Mouse (Mus musculus) midbrain, embryonic 13.5 days (tissue): Measurements from ENCODE around the gene Col12a1. TPM values are rescaled to one million over a fixed set of nuclear protein-coding genes. Genes with fewer than 3 reads are reported as not detected.

Experiments used
- ATAC-seq: fragments of 200-750 bp; cut with Nextera tagmentation; 2 replicates; pipeline ENCODE4 v1.8.0; 2017; ENCODE audit warnings: mild to moderate bottlenecking, moderate TSS enrichment, moderate library complexity
- H3K27ac ChIP-seq: fragments of 300-500 bp; sonication (generic); 2 replicates; pipeline ENCODE4 v1.5.1; 2015; ENCODE audit warnings: inconsistent platforms, mild to moderate bottlenecking, moderate library complexity
- H3K27me3 ChIP-seq: fragments of 300-500 bp; sonication (generic); 2 replicates; pipeline ENCODE4 v1.6.1; 2015; ENCODE audit warnings: mild to moderate bottlenecking, inconsistent platforms
- H3K36me3 ChIP-seq: fragments of 300-500 bp; sonication (generic); 2 replicates; pipeline ENCODE4 v1.6.1; 2015; ENCODE audit warnings: mild to moderate bottlenecking, inconsistent platforms
- H3K4me1 ChIP-seq: fragments of 300-500 bp; sonication (generic); replicated peaks from 2 replicates; pipeline ENCODE4 v1.6.1; 2015; ENCODE audit warnings: inconsistent platforms
- H3K4me2 ChIP-seq: fragments of 300-500 bp; sonication (generic); replicated peaks from 2 replicates; pipeline ENCODE4 v1.6.1; 2015; ENCODE audit warnings: moderate library complexity, mild to moderate bottlenecking, inconsistent platforms
- H3K4me3 ChIP-seq: fragments of 300-500 bp; sonication (generic); replicated peaks from 2 replicates; pipeline ENCODE4 v1.5.1; 2015; ENCODE audit warnings: mild to moderate bottlenecking, inconsistent platforms
- H3K9ac ChIP-seq: fragments of 300-500 bp; sonication (generic); replicated peaks from 2 replicates; pipeline ENCODE4 v1.6.1; 2015; ENCODE audit warnings: mild to moderate bottlenecking, inconsistent platforms
- H3K9me3 ChIP-seq: fragments of 300-500 bp; sonication (generic); 2 replicates; pipeline ENCODE4 v1.6.1; 2016; ENCODE audit warnings: mild to moderate bottlenecking, inconsistent platforms
- whole genome bisulfite sequencing: fragments of 180-500 bp; shearing (Covaris S2); methylation state at CpG from one replicate; pipeline ENCODE4 v1.1.7; 2015; 5-methylcytosine and 5-hydroxymethylcytosine counted together
- polyA plus RNA-seq: library from polyadenylated mRNA; unstranded; fragments of >200 nt; fragmentation: Nextera tagmentation; extraction: Ambion mirVana; gene quantifications from 2 replicates; pipeline ENCODE4 v1.2.1, GENCODE M21; 2015

Col12a1 gene
- 3.0 and 4.1 TPM in 2 replicates for polyA plus RNA-seq

DNA sequence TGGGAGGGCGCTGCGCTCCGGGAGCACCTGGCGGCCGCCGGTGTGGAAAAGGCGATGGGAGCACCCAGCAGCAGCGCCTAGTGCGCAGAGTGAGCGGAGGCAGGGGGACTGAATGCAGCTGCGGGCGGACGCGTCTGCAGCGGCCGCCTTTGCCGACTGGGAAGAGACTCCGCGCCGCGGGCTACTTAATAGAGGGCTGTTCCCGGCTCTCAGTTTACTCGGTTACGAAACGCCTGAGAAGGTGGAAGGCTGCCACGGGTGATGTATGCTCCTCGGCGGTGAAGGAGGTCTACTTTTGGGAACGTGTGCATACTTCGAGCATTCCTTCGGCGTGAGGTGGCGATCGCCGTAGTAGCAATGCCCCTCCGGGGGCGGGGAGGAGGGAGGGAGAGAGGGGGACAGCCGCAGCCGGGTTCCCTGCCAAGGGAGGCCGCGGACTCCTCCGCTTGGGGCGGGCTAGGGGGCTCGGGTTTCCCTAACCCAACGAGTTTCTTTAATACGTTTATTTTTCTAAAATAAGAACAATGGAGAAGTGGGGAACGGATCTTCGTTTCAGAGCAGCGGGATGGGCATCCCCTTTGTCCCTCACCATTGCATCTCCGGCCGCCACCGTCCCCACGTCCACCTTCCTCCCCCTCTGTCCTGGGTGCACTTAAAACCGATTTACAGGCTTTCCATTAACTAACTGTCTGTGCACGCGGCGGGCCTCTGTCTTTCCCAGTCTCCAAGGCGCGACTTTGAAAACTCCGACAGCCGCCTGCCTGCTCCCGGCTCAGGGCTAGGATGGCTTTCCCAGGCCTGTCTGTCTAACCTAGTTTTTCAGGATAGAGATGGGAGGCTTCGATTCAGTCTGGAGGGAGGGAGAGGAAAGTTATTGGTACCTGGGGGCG, at the start of gene Col12a1:
TSS of gene Col12a1 (minus strand) at position 351 of the 890 bp plus-strand sequence.
- ATAC-seq: peak; percentile 64
- peak within 1 kb of the TSS; percentile 96 for H3K4me2 ChIP-seq
- no peak within 1 kb of the TSS for H3K27ac ChIP-seq
- no peaks in the 10 kb centered on the region for H3K36me3 ChIP-seq
- no peaks in the 10 kb centered on the region for H3K9me3 ChIP-seq
- peaks cover 48% of the 10 kb centered on the region for H3K4me1 ChIP-seq
- peaks cover 54% of the 10 kb centered on the region for H3K27me3 ChIP-seq
- under 1% methylated on average over 64 of the region's 64 CpGs for WGBS
- H3K9ac ChIP-seq: peak within 1 kb of the TSS; percentile 64
- peak within 1 kb of the TSS; percentile 57 for H3K4me3 ChIP-seq

DNA sequence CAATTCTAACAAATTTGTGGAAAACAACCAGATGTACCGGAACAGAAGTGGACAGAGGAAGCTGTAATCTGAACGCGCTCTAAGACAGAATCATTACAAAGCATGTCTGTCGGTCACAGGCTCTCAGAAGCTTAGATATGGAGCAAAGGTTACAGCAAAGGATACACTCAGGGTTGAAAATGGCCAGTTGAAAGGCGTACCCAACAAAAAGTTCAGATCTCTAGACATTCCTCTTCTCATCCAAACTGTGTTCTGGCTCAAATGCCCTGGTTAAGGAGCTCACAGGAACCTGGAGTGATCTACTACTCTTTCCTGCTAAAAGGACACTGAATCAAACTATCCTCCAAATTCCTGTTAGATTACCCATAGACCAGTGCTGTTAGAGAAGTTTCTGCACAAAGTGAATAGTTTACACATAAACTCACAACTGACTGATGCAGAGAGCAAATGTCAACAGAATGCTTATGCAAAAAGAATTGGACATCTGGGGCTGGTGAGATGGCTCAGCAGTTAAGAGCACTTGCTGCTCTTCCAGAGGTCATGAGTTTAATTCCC, 48.4 kb upstream of the Col12a1 start:
- no peak for ATAC-seq
- Histone ChIP-seq H3K27ac (no peak overlapping the region), H3K36me3 (peaks cover 9% of the 10 kb centered on the region; the same call in 1 of the 2 replicates), H3K4me2 (no peak overlapping the region), H3K9me3 (no peaks in the 10 kb centered on the region), H3K4me1 (no peaks in the 10 kb centered on the region), H3K9ac (no peak overlapping the region), H3K4me3 (no peak overlapping the region), H3K27me3 (no peaks in the 10 kb centered on the region)
- 96% methylated on average over 5 of the region's 5 CpGs for WGBS

DNA sequence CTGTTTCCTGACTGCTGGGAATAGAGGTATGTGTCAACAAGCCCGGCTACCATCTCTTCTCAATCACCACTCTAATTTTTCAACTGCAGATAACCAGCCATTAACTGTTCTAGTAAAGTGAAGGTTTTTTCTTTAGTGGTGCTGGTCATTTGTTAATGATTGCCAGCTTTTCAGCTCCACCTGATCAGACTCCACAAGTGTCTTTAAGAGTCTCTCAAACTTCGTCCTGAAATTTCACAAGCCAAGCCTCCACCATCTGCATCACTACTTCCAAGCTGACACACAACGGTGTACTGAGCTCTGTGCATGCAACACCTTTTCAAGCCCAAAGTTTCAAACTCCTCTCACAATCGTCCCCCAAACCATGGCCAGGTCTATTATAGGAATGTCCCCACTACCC, 46.7 kb upstream of the Col12a1 start:
- Histone ChIP-seq H3K9ac (no peak overlapping the region), H3K4me2 (no peak overlapping the region), H3K4me1 (peaks cover 2% of the 10 kb centered on the region; the same call in 1 of the 2 replicates), H3K27me3 (no peaks in the 10 kb centered on the region), H3K4me3 (no peak overlapping the region), H3K36me3 (peaks cover 1% of the 10 kb centered on the region; the same call in 1 of the 2 replicates), H3K27ac (no peak overlapping the region), H3K9me3 (no peaks in the 10 kb centered on the region)
- no peak for ATAC-seq
- WGBS: 87% methylated on average over 4 of the region's 4 CpGs

- Histone ChIP-seq H3K9ac (no peak overlapping the region), H3K4me3 (no peak overlapping the region), H3K27me3 (no peaks in the 10 kb centered on the region), H3K9me3 (no peaks in the 10 kb centered on the region), H3K4me2 (no peak overlapping the region), H3K27ac (no peak overlapping the region), H3K4me1 (peaks cover 19% of the 10 kb centered on the region), H3K36me3 (peaks cover 4% of the 10 kb centered on the region)
- ATAC-seq: no peak
- WGBS: 83% methylated on average over 6 of the region's 6 CpGs
Measured at GRCm38 (mm10) chr9:79762519-79762918, 43.9 kb upstream of the Col12a1 start.

DNA sequence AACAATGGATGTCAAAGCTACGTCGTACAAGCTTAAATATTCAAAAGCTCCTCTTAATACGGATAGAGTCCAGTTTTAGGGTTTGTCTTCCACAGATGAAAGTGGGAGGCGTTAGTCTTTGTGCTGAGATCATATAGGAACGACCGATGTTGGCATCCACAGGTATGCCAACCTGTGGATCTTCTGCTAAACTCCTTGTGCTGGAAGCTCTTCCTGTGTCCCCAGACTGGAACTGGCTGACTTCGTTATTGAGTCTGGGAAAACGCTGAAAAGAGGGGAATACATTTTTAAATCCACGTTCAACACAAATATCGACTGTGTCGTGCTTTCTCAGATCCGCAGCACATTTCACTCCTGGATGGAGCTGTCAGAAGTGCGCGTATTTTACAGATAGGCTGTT, 41.4 kb upstream of the Col12a1 start:
- Histone ChIP-seq H3K4me2 (peak overlapping the region; percentile 71), H3K9me3 (no peaks in the 10 kb centered on the region), H3K27me3 (no peaks in the 10 kb centered on the region), H3K4me3 (peak overlapping the region; percentile 68), H3K4me1 (peaks cover 19% of the 10 kb centered on the region), H3K27ac (peak overlapping the region; percentile 86), H3K9ac (peak overlapping the region; percentile 78), H3K36me3 (peaks cover 17% of the 10 kb centered on the region)
- WGBS: 9% methylated on average over 14 of the region's 14 CpGs
- peak; percentile 67 for ATAC-seq

DNA sequence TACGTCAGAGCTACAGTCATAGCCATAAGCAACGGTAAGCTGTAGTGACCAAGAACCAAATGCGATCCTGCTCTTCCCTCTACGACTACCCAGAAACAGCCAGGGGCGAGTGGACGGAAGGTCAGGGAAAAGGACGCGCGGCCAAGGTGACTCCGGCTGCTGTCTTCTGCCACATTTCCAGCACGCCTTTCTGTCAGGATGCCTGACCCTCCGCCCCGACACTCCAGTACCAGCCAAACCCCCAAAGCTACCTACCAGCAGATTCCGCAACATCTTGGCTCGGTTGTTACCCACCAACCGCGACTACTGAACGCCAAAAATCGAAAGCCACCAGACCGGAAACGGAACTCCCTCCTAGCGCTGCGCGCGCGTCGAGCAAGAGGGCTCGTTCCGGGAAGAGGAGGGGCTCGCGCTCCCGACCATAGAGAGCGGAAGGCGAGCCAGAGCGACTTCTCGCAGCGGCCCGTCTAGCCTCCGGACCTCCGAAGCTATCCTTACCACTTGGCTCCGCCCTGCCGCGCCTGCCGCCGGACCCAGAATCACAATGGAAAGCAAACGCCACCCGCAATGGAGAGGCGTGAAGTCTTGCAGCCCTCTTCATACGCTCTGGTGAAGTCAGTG, 40.9 kb upstream of the Col12a1 start, which contains the start of gene Cox7a2:
TSS of gene Cox7a2 (minus strand) at position 494 of the 621 bp plus-strand sequence.
- Histone ChIP-seq H3K4me3 (peak within 1 kb of the TSS; percentile 68), H3K27ac (peak within 1 kb of the TSS; percentile 86), H3K4me2 (peak within 1 kb of the TSS; percentile 71), H3K27me3 (no peaks in the 10 kb centered on the region), H3K9ac (peak within 1 kb of the TSS; percentile 78), H3K4me1 (peaks cover 19% of the 10 kb centered on the region), H3K9me3 (no peaks in the 10 kb centered on the region), H3K36me3 (peaks cover 20% of the 10 kb centered on the region)
- ATAC-seq: peak; percentile 100
- WGBS: under 1% methylated on average over 49 of the region's 49 CpGs

- no peaks in the 10 kb centered on the region for H3K27me3 ChIP-seq
- no peak overlapping the region for H3K4me2 ChIP-seq
- 89% methylated on average over 4 of the region's 4 CpGs for WGBS
- no peak for ATAC-seq
- no peak overlapping the region for H3K27ac ChIP-seq
- no peak overlapping the region for H3K4me3 ChIP-seq
- no peak overlapping the region for H3K9ac ChIP-seq
- H3K9me3 ChIP-seq: no peaks in the 10 kb centered on the region
- peaks cover 17% of the 10 kb centered on the region for H3K4me1 ChIP-seq
- H3K36me3 ChIP-seq: peaks cover 53% of the 10 kb centered on the region
Measured at GRCm38 (mm10) chr9:79755311-79755710, 36.7 kb upstream of the Col12a1 start.

DNA sequence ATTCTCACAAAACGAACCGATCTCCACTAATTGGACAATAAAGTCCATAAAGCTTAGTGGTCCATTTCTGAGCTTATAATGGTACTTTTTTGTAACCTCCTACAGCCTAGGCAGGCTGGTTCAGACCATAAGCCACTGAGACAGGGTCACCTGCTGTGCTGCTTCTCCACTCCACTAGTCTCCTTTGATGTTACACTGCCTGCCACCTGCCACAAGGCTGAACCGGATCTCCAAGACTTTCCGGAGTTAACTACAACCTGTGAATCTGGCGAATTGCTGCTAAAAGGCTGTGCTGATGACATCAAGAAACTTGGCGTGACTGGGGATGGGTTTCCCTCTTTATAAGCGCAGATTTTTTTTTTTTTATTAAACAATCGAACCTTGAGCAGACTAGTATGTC, 33.2 kb upstream of the Col12a1 start:
- ATAC-seq: no peak
- H3K4me3 ChIP-seq: no peak overlapping the region
- no peaks in the 10 kb centered on the region for H3K27me3 ChIP-seq
- no peak overlapping the region for H3K4me2 ChIP-seq
- H3K27ac ChIP-seq: no peak overlapping the region
- peaks cover 45% of the 10 kb centered on the region for H3K36me3 ChIP-seq
- 82% methylated on average over 8 of the region's 8 CpGs for WGBS
- H3K4me1 ChIP-seq: no peaks in the 10 kb centered on the region
- H3K9ac ChIP-seq: no peak overlapping the region
- H3K9me3 ChIP-seq: no peaks in the 10 kb centered on the region

GRCm38 (mm10) chr9:79750709-79751108, 32.1 kb upstream of the Col12a1 start:
- Histone ChIP-seq H3K4me3 (no peak overlapping the region), H3K27ac (no peak overlapping the region), H3K9me3 (no peaks in the 10 kb centered on the region), H3K4me1 (no peaks in the 10 kb centered on the region), H3K27me3 (no peaks in the 10 kb centered on the region), H3K4me2 (no peak overlapping the region), H3K9ac (no peak overlapping the region), H3K36me3 (peaks cover 41% of the 10 kb centered on the region)
- ATAC-seq: no peak
- WGBS: 95% methylated on average over 7 of the region's 7 CpGs

- Histone ChIP-seq H3K4me3 (no peak overlapping the region), H3K4me2 (no peak overlapping the region), H3K27ac (no peak overlapping the region), H3K4me1 (no peaks in the 10 kb centered on the region), H3K36me3 (no peaks in the 10 kb centered on the region), H3K9me3 (no peaks in the 10 kb centered on the region), H3K27me3 (no peaks in the 10 kb centered on the region), H3K9ac (no peak overlapping the region)
- ATAC-seq: no peak
- WGBS: 30% methylated on average over 4 of the region's 4 CpGs
Measured at GRCm38 (mm10) chr9:79745036-79745435, 26.4 kb upstream of the Col12a1 start.

DNA sequence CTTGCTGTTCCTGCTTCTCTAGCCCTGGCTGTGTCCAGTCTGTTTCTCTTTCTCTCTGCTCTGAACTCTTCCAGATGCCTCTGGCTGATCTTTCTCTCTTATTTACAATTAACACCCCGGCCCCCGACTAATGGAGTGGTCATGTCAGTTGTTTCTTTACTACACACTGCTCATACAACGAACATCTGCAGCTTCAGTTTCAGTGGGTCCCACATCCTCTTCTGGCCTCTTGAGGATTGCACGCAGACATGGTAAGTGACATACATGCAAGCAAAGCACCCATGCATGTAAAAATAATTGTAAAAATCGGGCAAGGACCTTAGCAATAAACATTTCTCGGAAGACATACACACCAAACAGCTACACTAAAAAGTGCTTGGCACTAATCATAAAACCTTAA, 17.0 kb upstream of the Col12a1 start:
- no peak for ATAC-seq
- Histone ChIP-seq H3K4me2 (no peak overlapping the region), H3K9ac (no peak overlapping the region), H3K4me3 (no peak overlapping the region), H3K4me1 (no peaks in the 10 kb centered on the region), H3K9me3 (no peaks in the 10 kb centered on the region), H3K36me3 (no peaks in the 10 kb centered on the region), H3K27me3 (no peaks in the 10 kb centered on the region), H3K27ac (no peak overlapping the region)
- WGBS: 93% methylated on average over 6 of the region's 6 CpGs

- Histone ChIP-seq H3K4me3 (no peak overlapping the region), H3K9ac (no peak overlapping the region), H3K4me2 (no peak overlapping the region), H3K9me3 (no peaks in the 10 kb centered on the region), H3K36me3 (no peaks in the 10 kb centered on the region), H3K4me1 (no peaks in the 10 kb centered on the region), H3K27ac (no peak overlapping the region), H3K27me3 (no peaks in the 10 kb centered on the region)
- ATAC-seq: no peak
- WGBS: 87% methylated on average over 5 of the region's 5 CpGs
Measured at GRCm38 (mm10) chr9:79730301-79730700, 11.7 kb upstream of the Col12a1 start.
